Comparison of ENCODE assay signal across 14 mouse cellular contexts in genomic region chr16:92234530-92234929, GRCm38 (mm10). TPM values are rescaled to one million over a fixed set of nuclear protein-coding genes. Genes with fewer than 3 reads are reported as not detected.
DNase-seq lines count a peak whose midpoint lies in the region; ATAC-seq and TF ChIP-seq lines count a peak whose summit lies in the region.
"Had no signal": no experiment of that assay in that cellular context is flagged by ENCODE, and none has a peak within 500 bp of the region (broad histone marks: within the 10 kb centered on the region; RNA-seq: fewer than 3 reads in every experiment).

No protein-coding gene starts in this region.

- H3K4me2 ChIP-seq in liver, embryonic 15.5 days: no peak overlapping the region
- H3K4me2 ChIP-seq in liver, embryonic 12.5 days: no peak overlapping the region
- H3K4me2 ChIP-seq in midbrain, postnatal 0 days (ENCODE audit: low read depth, low read length, poor library complexity, severe bottlenecking): no peak overlapping the region
- H3K4me2 ChIP-seq: heart, embryonic 15.5 days had no signal

- 34% methylated on average over 5 of the region's 5 CpGs for WGBS in liver, embryonic 15.5 days (ENCODE audit: insufficient replicate concordance)
- 36% methylated on average over 5 of the region's 5 CpGs for WGBS in liver, embryonic 12.5 days (ENCODE audit: insufficient replicate concordance)
- WGBS in midbrain, postnatal 0 days: 28% methylated on average over 5 of the region's 5 CpGs

- no peaks in the 10 kb centered on the region for H3K9me3 ChIP-seq in liver, embryonic 15.5 days (replicated peaks)
- H3K9me3 ChIP-seq in liver, embryonic 12.5 days (replicated peaks): no peaks in the 10 kb centered on the region
- H3K9me3 ChIP-seq in midbrain, postnatal 0 days (ENCODE audit: low read length): no peaks in the 10 kb centered on the region
- H3K9me3 ChIP-seq: heart, embryonic 15.5 days had no signal

- ATAC-seq in liver, embryonic 15.5 days (ENCODE audit: insufficient read depth): peak; percentile 37; the same call in 1 of the 2 replicates
- no peak for ATAC-seq in liver, embryonic 12.5 days
- no peak for ATAC-seq in midbrain, postnatal 0 days (ENCODE audit: low FRiP score)

- H3K4me1 ChIP-seq in liver, embryonic 15.5 days (replicated peaks): peaks cover 3% of the 10 kb centered on the region; the same call in 1 of the 2 replicates
- no peaks in the 10 kb centered on the region for H3K4me1 ChIP-seq in liver, embryonic 12.5 days
- no peaks in the 10 kb centered on the region for H3K4me1 ChIP-seq in midbrain, postnatal 0 days (ENCODE audit: insufficient read depth, low read length)

- H3K4me3 ChIP-seq in liver, embryonic 15.5 days (replicated peaks): no peak overlapping the region
- H3K4me3 ChIP-seq in liver, embryonic 12.5 days: no peak overlapping the region
- H3K4me3 ChIP-seq in midbrain, postnatal 0 days (ENCODE audit: low read depth, low read length): no peak overlapping the region
- H3K4me3 ChIP-seq: heart, embryonic 15.5 days; left cerebral cortex, adult 2 months had no signal

- no peak overlapping the region for H3K27ac ChIP-seq in liver, embryonic 15.5 days (replicated peaks)
- H3K27ac ChIP-seq in liver, embryonic 12.5 days: no peak overlapping the region
- no peak overlapping the region for H3K27ac ChIP-seq in midbrain, postnatal 0 days (ENCODE audit: low read depth, low read length)
- H3K27ac ChIP-seq: heart, embryonic 15.5 days; left cerebral cortex, adult 2 months; liver, embryonic 14.5 days had no signal

- DNase-seq in embryo, embryonic 10.5 days (ENCODE audit: low spot score): peak; percentile 26
- peak; percentile 71 for DNase-seq in kidney, postnatal 14 days
- peak; percentile 18 for DNase-seq in midbrain, postnatal 0 days (ENCODE audit: low spot score)
- no peak for DNase-seq in neural tube, embryonic 10.5 days (ENCODE audit: extremely low spot score, low spot score)
- no peak for DNase-seq in frontal cortex, postnatal 14 days (ENCODE audit: low spot score in 2 of 2)
- no peak for DNase-seq in spleen, postnatal 14 days (ENCODE audit: low spot score in 2 of 2)
- DNase-seq: right cerebral cortex, postnatal 14 days had no signal

- no peak for TF ChIP-seq CTCF in midbrain, postnatal 0 days (IDR thresholded peaks at IDR 0.05)

- no peaks in the 10 kb centered on the region for H3K27me3 ChIP-seq in liver, embryonic 15.5 days
- H3K27me3 ChIP-seq in liver, embryonic 12.5 days (replicated peaks): no peaks in the 10 kb centered on the region
- H3K27me3 ChIP-seq in midbrain, postnatal 0 days (ENCODE audit: insufficient read depth, low read length): no peaks in the 10 kb centered on the region
- H3K27me3 ChIP-seq: heart, embryonic 15.5 days had no signal

- no peaks in the 10 kb centered on the region for H3K36me3 ChIP-seq in liver, embryonic 15.5 days (replicated peaks)
- H3K36me3 ChIP-seq in liver, embryonic 12.5 days: no peaks in the 10 kb centered on the region
- no peaks in the 10 kb centered on the region for H3K36me3 ChIP-seq in midbrain, postnatal 0 days (ENCODE audit: insufficient read depth, low read length)
- H3K36me3 ChIP-seq: heart, embryonic 15.5 days had no signal

- no peak overlapping the region for H3K9ac ChIP-seq in liver, embryonic 15.5 days
- no peak overlapping the region for H3K9ac ChIP-seq in liver, embryonic 12.5 days
- no peak overlapping the region for H3K9ac ChIP-seq in midbrain, postnatal 0 days (replicated peaks; ENCODE audit: low read length, poor library complexity, severe bottlenecking)
- H3K9ac ChIP-seq: heart, embryonic 15.5 days; liver, embryonic 14.5 days had no signal

RNA-seq across cellular contexts. Expression of gene Kcne2, which starts 57.7 kb away (rescaled TPM):
- not detected in 2 replicates for polyA plus RNA-seq in liver, embryonic 15.5 days (2015; fragmentation: Nextera tagmentation; extraction: Ambion mirVana)
- polyA plus RNA-seq in liver, embryonic 12.5 days (2016; fragmentation: Nextera tagmentation; extraction: Ambion mirVana): 0.13 TPM in 1 of 2 replicates, not detected in the other
- total RNA-seq in midbrain, postnatal 0 days (2014; rRNA removed): 1.2 and 2.0 TPM in 2 replicates
- polyA plus RNA-seq in midbrain, postnatal 0 days (2015; fragmentation: Nextera tagmentation; extraction: Ambion mirVana): 0.58 and 0.90 TPM in 2 replicates
- total RNA-seq: gastrocnemius, adult 8-10 months had no signal
- polyA plus RNA-seq: liver, embryonic 14.5 days; urinary bladder, adult 2 months had no signal

Comparison
In these comparisons a context has a peak if more than half of its experiments do, and no peak if none do; other contexts are left out.
1. DNase-seq: peak in embryo, embryonic 10.5 days (single experiment), kidney, postnatal 14 days (single experiment) and midbrain, postnatal 0 days (single experiment); none in neural tube, embryonic 10.5 days (single experiment), frontal cortex, postnatal 14 days (0 of 2) and spleen, postnatal 14 days (0 of 2).